Mouse (Mus musculus): ENCODE measurements at regions not wholly inside any gene's neighbourhood (a gene's known extent, or its start where the extent isn't known, plus 50 kb on each side); places are given as distances from the start of the nearest gene placed in this dataset.

DNA sequence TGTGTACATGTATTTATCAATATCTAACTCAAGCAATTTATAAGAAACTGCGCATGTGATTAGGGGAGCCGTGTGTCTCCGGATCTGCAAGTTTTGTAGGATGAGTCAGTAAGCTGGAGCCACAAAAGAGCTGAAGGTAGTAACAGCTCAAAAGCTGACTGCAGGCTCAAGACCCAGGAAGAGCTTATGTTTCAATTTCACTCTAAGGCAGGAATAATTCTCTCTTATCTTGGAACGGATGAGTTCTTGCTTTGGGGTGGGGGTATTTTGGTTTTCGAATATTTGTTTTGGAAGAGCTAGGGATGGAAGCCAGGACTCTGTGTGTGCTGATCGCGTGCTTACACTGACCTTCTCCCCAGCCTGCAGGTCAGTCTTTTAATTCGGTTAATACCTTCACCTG lies 169.6 kb upstream of the Cpeb2 start:
- DNase-seq (ENCODE audit: extremely low read depth), result no peak
- Histone ChIP-seq H3K4me2 (ENCODE audit: insufficient read depth, low read depth, poor library complexity, severe bottlenecking) (no peak overlapping the region), H3K4me3 (replicated peaks in 1 of 3; ENCODE audit: low read depth in 2 of 3, low read length in 2 of 3, poor library complexity in 1 of 3) (no peak overlapping the region), H3K27ac (ENCODE audit: insufficient read depth, low read depth) (no peak overlapping the region), H3K9me3 (replicated peaks; ENCODE audit: low read length) (no peaks in the 10 kb centered on the region), H3K4me1 (ENCODE audit: control insufficient read depth in 1 of 2, insufficient read depth in 2 of 2) (no peaks in the 10 kb centered on the region), H3K27me3 (replicated peaks) (no peaks in the 10 kb centered on the region), H3K36me3 (replicated peaks in 1 of 2; ENCODE audit: control insufficient read depth in 1 of 2, insufficient read depth in 1 of 2, low read length in 1 of 2) (no peaks in the 10 kb centered on the region), H3K79me2 (replicated peaks; ENCODE audit: control insufficient read depth, extremely low read depth, insufficient read depth, poor library complexity, severe bottlenecking) (no peaks in the 10 kb centered on the region), H3K9ac (ENCODE audit: insufficient read depth, low read depth) (no peak overlapping the region)
- in situ Hi-C loops (cut with MboI; ENCODE audit: low pct_ligation_motif_present, low pct_unique_long_range_greater_than_20kb, low sequenced_read_pairs) (no loop called here), dilution Hi-C loops (cut with MboI; ENCODE audit: extremely low pct_ligation_motif_present, extremely low pct_unique_long_range_greater_than_20kb, low sequenced_read_pairs) (no loop called here)
- TF ChIP-seq MXI1 (IDR thresholded peaks at IDR 0.05; ENCODE audit: low read depth, low read length), result no peak
- no peak for TF ChIP-seq JUND (conservative IDR thresholded peaks at IDR 0.05; ENCODE audit: low read depth, low read length)
- TF ChIP-seq RCOR1 (conservative IDR thresholded peaks at IDR 0.05; ENCODE audit: low read depth, low read length), result no peak
- TF ChIP-seq EP300 (IDR thresholded peaks at IDR 0.05; ENCODE audit: low read length), result no peak
- TF ChIP-seq ETS1 (conservative IDR thresholded peaks at IDR 0.05; ENCODE audit: low read depth, low read length), result no peak
- TF ChIP-seq ZNF384 (IDR thresholded peaks at IDR 0.05; ENCODE audit: low read depth, low read length), result no peak
- no peak for TF ChIP-seq IRF4 (IDR thresholded peaks at IDR 0.05; ENCODE audit: low read depth, low read length)
- no peak for TF ChIP-seq USF1 (IDR thresholded peaks at IDR 0.05; ENCODE audit: low read depth, low read length)
- no peak for TF ChIP-seq POLR2AphosphoS2 (IDR thresholded peaks at IDR 0.05; ENCODE audit: low read depth, low read length)
- no peak for TF ChIP-seq ELF1 (IDR thresholded peaks at IDR 0.05; ENCODE audit: low read depth, low read length)

DNA sequence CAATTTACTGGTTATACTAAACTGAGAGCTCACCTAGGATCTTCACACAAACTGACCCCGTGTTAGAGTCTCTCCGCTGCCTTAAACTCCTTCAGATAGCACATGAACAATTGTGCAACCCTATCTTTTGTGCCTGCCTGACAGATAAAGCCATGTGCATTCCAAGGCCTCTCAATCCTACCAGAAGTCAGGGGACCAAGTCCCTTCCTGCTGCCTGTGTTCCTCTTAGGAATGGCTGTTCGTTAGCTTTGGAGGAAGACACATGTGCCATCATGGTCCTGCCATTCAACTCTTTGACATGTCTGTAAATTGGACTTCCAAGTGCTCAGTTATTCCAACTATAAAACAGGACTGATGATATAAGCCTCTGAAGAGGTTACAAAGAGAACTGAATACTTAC lies 161.4 kb upstream of the Cpeb2 start:
- DNase-seq (ENCODE audit: extremely low read depth), result no peak
- Histone ChIP-seq H3K27ac (ENCODE audit: insufficient read depth, low read depth) (no peak overlapping the region), H3K4me1 (ENCODE audit: control insufficient read depth in 1 of 2, insufficient read depth in 2 of 2) (no peaks in the 10 kb centered on the region), H3K36me3 (replicated peaks in 1 of 2; ENCODE audit: control insufficient read depth in 1 of 2, insufficient read depth in 1 of 2, low read length in 1 of 2) (no peaks in the 10 kb centered on the region), H3K9ac (ENCODE audit: insufficient read depth, low read depth) (no peak overlapping the region), H3K27me3 (replicated peaks) (no peaks in the 10 kb centered on the region), H3K4me3 (replicated peaks in 1 of 3; ENCODE audit: low read depth in 2 of 3, low read length in 2 of 3, poor library complexity in 1 of 3) (no peak overlapping the region), H3K4me2 (ENCODE audit: insufficient read depth, low read depth, poor library complexity, severe bottlenecking) (no peak overlapping the region), H3K9me3 (replicated peaks; ENCODE audit: low read length) (no peaks in the 10 kb centered on the region), H3K79me2 (replicated peaks; ENCODE audit: control insufficient read depth, extremely low read depth, insufficient read depth, poor library complexity, severe bottlenecking) (no peaks in the 10 kb centered on the region)
- TF ChIP-seq GABPA (IDR thresholded peaks at IDR 0.05; ENCODE audit: insufficient replicate concordance, low read depth, low read length), result no peak
- no peak for TF ChIP-seq MAZ (IDR thresholded peaks at IDR 0.05; ENCODE audit: low read depth, low read length)
- no peak for TF ChIP-seq JUND (conservative IDR thresholded peaks at IDR 0.05; ENCODE audit: low read depth, low read length)
- no peak for TF ChIP-seq USF1 (IDR thresholded peaks at IDR 0.05; ENCODE audit: low read depth, low read length)
- TF ChIP-seq ZC3H11A (IDR thresholded peaks at IDR 0.05; ENCODE audit: low read depth, low read length), result no peak
- no peak for TF ChIP-seq CTCF (conservative IDR thresholded peaks at IDR 0.05 in 1 of 2, IDR thresholded peaks at IDR 0.05 in 1 of 2; ENCODE audit: low read depth in 2 of 2, low read length in 2 of 2)
- no peak for TF ChIP-seq IRF4 (IDR thresholded peaks at IDR 0.05; ENCODE audit: low read depth, low read length)
- no peak for TF ChIP-seq MXI1 (IDR thresholded peaks at IDR 0.05; ENCODE audit: low read depth, low read length)
- TF ChIP-seq MAFK (IDR thresholded peaks at IDR 0.05; ENCODE audit: insufficient replicate concordance, low read length), result no peak
- TF ChIP-seq PAX5 (IDR thresholded peaks at IDR 0.05; ENCODE audit: low read length), result no peak
- no peak for TF ChIP-seq MEF2A (IDR thresholded peaks at IDR 0.05; ENCODE audit: borderline replicate concordance, low read depth, low read length)
- TF ChIP-seq EP300 (IDR thresholded peaks at IDR 0.05; ENCODE audit: low read length), result no peak
- no peak for TF ChIP-seq NRF1 (IDR thresholded peaks at IDR 0.05; ENCODE audit: low read depth, low read length)
- TF ChIP-seq RAD21 (IDR thresholded peaks at IDR 0.05; ENCODE audit: low read depth, low read length), result no peak
- dilution Hi-C loops (cut with MboI; ENCODE audit: extremely low pct_ligation_motif_present, extremely low pct_unique_long_range_greater_than_20kb, low sequenced_read_pairs), result no loop called here
- in situ Hi-C loops (cut with MboI; ENCODE audit: low pct_ligation_motif_present, low pct_unique_long_range_greater_than_20kb, low sequenced_read_pairs), result no loop called here
